Mouse (Mus musculus) midbrain, embryonic 15.5 days (tissue): ENCODE data around the gene Evl. TPM values are rescaled to one million over a fixed set of nuclear protein-coding genes. Genes with fewer than 3 reads are reported as not detected.

Experiments used
- ATAC-seq: fragments of 200-750 bp; cut with Nextera tagmentation; replicated peaks from 2 replicates; pipeline ENCODE4 v1.8.0; 2017; ENCODE audit warnings: moderate TSS enrichment
- H3K27ac ChIP-seq: fragments of 300-500 bp; sonication (generic); 2 replicates; pipeline ENCODE4 v1.5.1; 2015; ENCODE audit warnings: mild to moderate bottlenecking, inconsistent platforms
- H3K27me3 ChIP-seq: fragments of 300-500 bp; sonication (generic); replicated peaks from 2 replicates; pipeline ENCODE4 v1.6.1; 2015; ENCODE audit warnings: inconsistent platforms
- H3K36me3 ChIP-seq: fragments of 300-500 bp; sonication (generic); replicated peaks from 2 replicates; pipeline ENCODE4 v1.6.1; 2015; ENCODE audit warnings: inconsistent platforms
- H3K4me1 ChIP-seq: fragments of 300-500 bp; sonication (generic); 2 replicates; pipeline ENCODE4 v1.6.1; 2015; ENCODE audit warnings: inconsistent platforms
- H3K4me2 ChIP-seq: fragments of 300-500 bp; sonication (generic); 2 replicates; pipeline ENCODE4 v1.6.1; 2015; ENCODE audit warnings: inconsistent platforms, mild to moderate bottlenecking, moderate library complexity
- H3K4me3 ChIP-seq: fragments of 300-500 bp; sonication (generic); 2 replicates; pipeline ENCODE4 v1.5.1; 2015; ENCODE audit warnings: mild to moderate bottlenecking, inconsistent platforms
- H3K9ac ChIP-seq: fragments of 300-500 bp; sonication (generic); 2 replicates; pipeline ENCODE4 v1.6.1; 2015; ENCODE audit warnings: mild to moderate bottlenecking, inconsistent platforms
- H3K9me3 ChIP-seq: fragments of 300-500 bp; sonication (generic); 2 replicates; pipeline ENCODE4 v1.6.1; 2016; ENCODE audit warnings: inconsistent platforms
- WGBS: fragments of 180-500 bp; shearing (Covaris S2); methylation state at CpG from one replicate; pipeline ENCODE4 v1.1.7; 2015; ENCODE audit warnings: mixed read lengths; 5-methylcytosine and 5-hydroxymethylcytosine counted together
- polyA plus RNA-seq: library from polyadenylated mRNA; unstranded; fragments of >200 nt; fragmentation: Nextera tagmentation; extraction: Ambion mirVana; gene quantifications from 2 replicates; pipeline ENCODE4 v1.2.1, GENCODE M21; 2015

Evl gene
- polyA plus RNA-seq, 1 experiment from 2014 or later, result 291 TPM

- Histone ChIP-seq H3K27ac (no peak overlapping the region), H3K4me2 (no peak overlapping the region), H3K4me1 (0 out of 2 replicates have a peak, but pooled peaks cover 4% of the 10 kb centered on the region), H3K9ac (no peak overlapping the region), H3K36me3 (peaks cover 8% of the 10 kb centered on the region; the same call in 1 of the 2 replicates), H3K4me3 (no peak overlapping the region), H3K27me3 (no peaks in the 10 kb centered on the region), H3K9me3 (no peaks in the 10 kb centered on the region)
- WGBS, result 96% methylated on average over 6 of the region's 6 CpGs
- no peak for ATAC-seq
Observed at GRCm38 (mm10) chr12:108630741-108631688, 76.5 kb downstream of the Evl start.

GRCm38 (mm10) chr12:108632501-108632900, 78.0 kb downstream of the Evl start:
- Histone ChIP-seq H3K27me3 (no peaks in the 10 kb centered on the region), H3K4me2 (no peak overlapping the region), H3K36me3 (peaks cover 8% of the 10 kb centered on the region; the same call in 1 of the 2 replicates), H3K27ac (no peak overlapping the region), H3K4me3 (no peak overlapping the region), H3K9ac (no peak overlapping the region), H3K9me3 (no peaks in the 10 kb centered on the region), H3K4me1 (no peaks in the 10 kb centered on the region)
- ATAC-seq, result no peak

- H3K9ac ChIP-seq, result no peak overlapping the region
- no peaks in the 10 kb centered on the region for H3K4me1 ChIP-seq
- H3K27ac ChIP-seq, result no peak overlapping the region
- peaks cover 8% of the 10 kb centered on the region; the same call in 1 of the 2 replicates for H3K36me3 ChIP-seq
- no peak for ATAC-seq
- no peaks in the 10 kb centered on the region for H3K9me3 ChIP-seq
- 98% methylated on average over 1 of the region's 1 CpGs for WGBS
- no peaks in the 10 kb centered on the region for H3K27me3 ChIP-seq
- H3K4me2 ChIP-seq, result no peak overlapping the region
- no peak overlapping the region for H3K4me3 ChIP-seq
Observed at GRCm38 (mm10) chr12:108634031-108634430, 79.5 kb downstream of the Evl start.

GRCm38 (mm10) chr12:108635501-108635900, 81.0 kb downstream of the Evl start:
- no peak for ATAC-seq
- Histone ChIP-seq H3K27me3 (no peaks in the 10 kb centered on the region), H3K4me1 (no peaks in the 10 kb centered on the region), H3K27ac (no peak overlapping the region), H3K36me3 (peaks cover 8% of the 10 kb centered on the region; the same call in 1 of the 2 replicates), H3K4me3 (no peak overlapping the region), H3K4me2 (no peak overlapping the region), H3K9me3 (no peaks in the 10 kb centered on the region), H3K9ac (no peak overlapping the region)
- 92% methylated on average over 4 of the region's 4 CpGs for WGBS

GRCm38 (mm10) chr12:108637440-108637839, 82.9 kb downstream of the Evl start:
- Histone ChIP-seq H3K4me2 (no peak overlapping the region), H3K9me3 (no peaks in the 10 kb centered on the region), H3K4me1 (no peaks in the 10 kb centered on the region), H3K9ac (no peak overlapping the region), H3K4me3 (no peak overlapping the region), H3K27ac (no peak overlapping the region), H3K27me3 (no peaks in the 10 kb centered on the region), H3K36me3 (peaks cover 8% of the 10 kb centered on the region; the same call in 1 of the 2 replicates)
- ATAC-seq, result no peak
- 94% methylated on average over 5 of the region's 5 CpGs for WGBS

- 93% methylated on average over 3 of the region's 3 CpGs for WGBS
- H3K27me3 ChIP-seq, result no peaks in the 10 kb centered on the region
- no peak overlapping the region for H3K4me2 ChIP-seq
- no peak overlapping the region for H3K9ac ChIP-seq
- ATAC-seq, result no peak
- H3K4me1 ChIP-seq, result no peaks in the 10 kb centered on the region
- no peaks in the 10 kb centered on the region for H3K9me3 ChIP-seq
- H3K36me3 ChIP-seq, result no peaks in the 10 kb centered on the region
- no peak overlapping the region for H3K4me3 ChIP-seq
- H3K27ac ChIP-seq, result no peak overlapping the region
Observed at GRCm38 (mm10) chr12:108639126-108639525, 84.6 kb downstream of the Evl start.

- Histone ChIP-seq H3K4me1 (no peaks in the 10 kb centered on the region), H3K36me3 (no peaks in the 10 kb centered on the region), H3K9ac (no peak overlapping the region), H3K4me3 (no peak overlapping the region), H3K27me3 (no peaks in the 10 kb centered on the region), H3K4me2 (no peak overlapping the region), H3K9me3 (no peaks in the 10 kb centered on the region), H3K27ac (no peak overlapping the region)
- ATAC-seq, result no peak
- 97% methylated on average over 3 of the region's 3 CpGs for WGBS
Observed at GRCm38 (mm10) chr12:108642019-108642418, 87.5 kb downstream of the Evl start.

GRCm38 (mm10) chr12:108646234-108646633, 91.7 kb downstream of the Evl start:
- Histone ChIP-seq H3K9me3 (no peaks in the 10 kb centered on the region), H3K36me3 (peaks cover 18% of the 10 kb centered on the region; the same call in 1 of the 2 replicates), H3K27me3 (no peaks in the 10 kb centered on the region), H3K9ac (no peak overlapping the region), H3K4me3 (no peak overlapping the region), H3K27ac (no peak overlapping the region), H3K4me2 (no peak overlapping the region), H3K4me1 (no peaks in the 10 kb centered on the region)
- no peak for ATAC-seq
- WGBS, result 94% methylated on average over 1 of the region's 1 CpGs

- no peaks in the 10 kb centered on the region for H3K27me3 ChIP-seq
- H3K27ac ChIP-seq, result no peak overlapping the region
- H3K4me3 ChIP-seq, result no peak overlapping the region
- no peak overlapping the region for H3K4me2 ChIP-seq
- no peak overlapping the region for H3K9ac ChIP-seq
- no peak for ATAC-seq
- H3K9me3 ChIP-seq, result no peaks in the 10 kb centered on the region
- H3K36me3 ChIP-seq, result peaks cover 25% of the 10 kb centered on the region
- no peaks in the 10 kb centered on the region for H3K4me1 ChIP-seq
Observed at GRCm38 (mm10) chr12:108647784-108648183, 93.3 kb downstream of the Evl start.

GRCm38 (mm10) chr12:108651053-108651660, 96.6 kb downstream of the Evl start:
- Histone ChIP-seq H3K4me1 (no peaks in the 10 kb centered on the region), H3K36me3 (peaks cover 38% of the 10 kb centered on the region), H3K4me2 (no peak overlapping the region), H3K27me3 (no peaks in the 10 kb centered on the region), H3K9me3 (no peaks in the 10 kb centered on the region), H3K9ac (no peak overlapping the region), H3K27ac (no peak overlapping the region), H3K4me3 (no peak overlapping the region)
- ATAC-seq, result no peak
- 45% methylated on average over 7 of the region's 7 CpGs for WGBS

GRCm38 (mm10) chr12:108653358-108654335, 99.1 kb downstream of the Evl start:
- no peak overlapping the region for H3K9ac ChIP-seq
- H3K4me3 ChIP-seq, result no peak overlapping the region
- WGBS, result 89% methylated on average over 11 of the region's 11 CpGs
- no peak for ATAC-seq
- H3K4me1 ChIP-seq, result no peaks in the 10 kb centered on the region
- no peak overlapping the region for H3K27ac ChIP-seq
- H3K36me3 ChIP-seq, result peaks cover 33% of the 10 kb centered on the region
- no peaks in the 10 kb centered on the region for H3K9me3 ChIP-seq
- H3K27me3 ChIP-seq, result no peaks in the 10 kb centered on the region
- H3K4me2 ChIP-seq, result no peak overlapping the region

GRCm38 (mm10) chr12:108657350-108657749, 102.8 kb downstream of the Evl start:
- Histone ChIP-seq H3K4me2 (no peak overlapping the region), H3K4me3 (no peak overlapping the region), H3K9ac (no peak overlapping the region), H3K27me3 (no peaks in the 10 kb centered on the region), H3K27ac (no peak overlapping the region), H3K9me3 (no peaks in the 10 kb centered on the region), H3K36me3 (peaks cover 16% of the 10 kb centered on the region), H3K4me1 (no peaks in the 10 kb centered on the region)
- WGBS, result 81% methylated on average over 1 of the region's 1 CpGs
- no peak for ATAC-seq
